Mouse (Mus musculus): Measurements from ENCODE around the gene Slc22a23. TPM values are rescaled to one million over a fixed set of nuclear protein-coding genes. Genes with fewer than 3 reads are reported as not detected.

Gene Slc22a23
- total and polyA plus RNA-seq, 2 experiments from 2014 or later, result 14.9 to 145 TPM

DNA sequence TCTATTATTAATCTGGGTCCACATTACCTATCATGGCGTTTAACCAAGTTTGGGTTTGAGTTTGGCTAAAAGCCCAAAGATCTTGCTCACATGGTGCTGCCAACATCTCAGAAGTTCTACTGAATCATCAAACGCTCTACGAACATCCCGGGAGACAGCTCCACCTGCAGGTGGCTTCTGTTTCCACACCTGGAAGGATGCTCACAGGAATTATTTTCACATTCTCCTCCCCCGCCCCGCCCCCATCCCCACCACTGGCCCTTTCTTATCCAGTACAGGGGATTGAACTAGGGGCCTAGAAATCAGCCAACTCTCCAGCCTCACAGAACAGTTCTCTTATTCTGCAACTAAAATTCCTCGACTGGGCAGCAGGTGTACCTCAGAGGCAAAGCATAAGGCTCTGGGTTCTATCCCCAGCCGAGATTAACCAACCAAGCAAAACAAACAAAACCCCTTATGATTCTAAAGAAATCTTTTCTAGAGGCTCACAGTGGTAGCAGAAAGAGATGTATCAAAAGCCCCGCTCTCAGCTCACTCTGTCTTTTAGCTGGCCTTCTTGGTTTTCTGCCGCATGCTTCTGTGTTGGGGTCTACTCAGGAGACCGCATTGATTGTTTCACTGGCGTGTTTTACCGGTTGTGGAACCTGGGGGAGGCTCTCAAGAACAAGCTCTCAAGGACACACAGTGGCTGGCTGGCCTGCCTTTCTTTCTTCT, 190.6 kb downstream of the Slc22a23 start:
- peak; percentile 83 for TF ChIP-seq CTCF (IDR thresholded peaks at IDR 0.05)

DNA sequence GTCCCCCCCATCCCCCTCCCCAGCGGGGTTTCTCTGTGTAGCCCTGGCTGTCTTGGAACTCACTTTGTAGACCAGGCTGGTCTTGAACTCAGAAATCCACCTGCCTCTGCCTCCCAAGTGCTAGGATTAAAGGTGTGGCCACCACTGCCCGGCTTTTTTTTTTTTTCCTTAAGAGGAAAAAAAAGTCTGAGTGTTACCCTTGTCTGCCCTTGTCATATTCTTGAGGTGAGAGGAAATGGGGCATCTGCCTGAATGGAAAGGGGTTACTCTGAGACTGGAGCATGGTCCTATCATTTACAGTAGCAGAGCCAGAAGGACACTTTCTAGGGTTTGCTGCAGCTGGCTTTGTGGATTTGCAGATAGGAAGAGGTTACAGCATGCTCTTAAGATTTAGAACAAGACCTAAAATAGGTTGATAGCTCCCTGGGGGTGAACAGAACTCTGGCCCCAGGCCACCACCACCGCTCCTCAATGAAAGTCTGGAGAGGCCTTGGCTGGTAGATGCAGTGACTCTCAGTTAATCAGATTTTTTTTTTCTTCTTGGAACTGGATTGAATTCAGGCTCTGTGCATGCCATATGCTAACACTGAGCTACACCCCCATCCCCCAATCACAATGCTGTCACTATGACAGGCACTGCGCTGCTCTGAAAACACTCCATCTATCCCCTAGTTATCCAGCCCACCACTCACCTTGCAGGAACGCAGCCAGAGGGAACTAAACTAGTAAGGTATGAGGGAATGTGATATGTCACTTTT, 191.5 kb downstream of the Slc22a23 start:
- peaks cover under 1% of the 10 kb centered on the region for H3K4me1 ChIP-seq (ENCODE audit: insufficient read depth, low read length)
- H3K4me2 ChIP-seq (ENCODE audit: low read depth, low read length, poor library complexity, severe bottlenecking), result no peak overlapping the region
- no peak overlapping the region for H3K4me3 ChIP-seq (ENCODE audit: low read depth, low read length)
- no peak for TF ChIP-seq CTCF (IDR thresholded peaks at IDR 0.05)
- no peak overlapping the region for H3K9ac ChIP-seq (replicated peaks; ENCODE audit: low read length, poor library complexity, severe bottlenecking)
- no peaks in the 10 kb centered on the region for H3K36me3 ChIP-seq (ENCODE audit: insufficient read depth, low read length)
- H3K27me3 ChIP-seq (ENCODE audit: insufficient read depth, low read length), result no peaks in the 10 kb centered on the region
- no peaks in the 10 kb centered on the region for H3K9me3 ChIP-seq (ENCODE audit: low read length)
- DNase-seq (ENCODE audit: low spot score) (peak; percentile 64), ATAC-seq (ENCODE audit: low FRiP score) (no peak)
- 62% methylated on average over 4 of the region's 5 CpGs for WGBS
- H3K27ac ChIP-seq (ENCODE audit: low read depth, low read length), result 0 out of 2 replicates have a peak overlapping the region, but pooled peaks have one; percentile 27

More for the DNA sequence above, 190.6 kb downstream of the Slc22a23 start:
- peak; percentile 66 for ATAC-seq (ENCODE audit: low FRiP score)
- H3K4me2 ChIP-seq (ENCODE audit: low read depth, low read length, poor library complexity, severe bottlenecking), result peak overlapping the region; percentile 36
- no peaks in the 10 kb centered on the region for H3K36me3 ChIP-seq (ENCODE audit: insufficient read depth, low read length)
- no peaks in the 10 kb centered on the region for H3K9me3 ChIP-seq (ENCODE audit: low read length)
- H3K4me1 ChIP-seq (ENCODE audit: insufficient read depth, low read length), result no peaks in the 10 kb centered on the region; the same call in 1 of the 2 replicates
- no peaks in the 10 kb centered on the region for H3K27me3 ChIP-seq (ENCODE audit: insufficient read depth, low read length)
- no peak overlapping the region; the same call in 1 of the 2 replicates for H3K9ac ChIP-seq (replicated peaks; ENCODE audit: low read length, poor library complexity, severe bottlenecking)
- DNase-seq (ENCODE audit: low spot score), result peak; percentile 93
- H3K27ac ChIP-seq (ENCODE audit: low read depth, low read length), result peak overlapping the region; percentile 68
- 33% methylated on average over 13 of the region's 13 CpGs for WGBS
- H3K4me3 ChIP-seq (ENCODE audit: low read depth, low read length), result peak overlapping the region; percentile 21

DNA sequence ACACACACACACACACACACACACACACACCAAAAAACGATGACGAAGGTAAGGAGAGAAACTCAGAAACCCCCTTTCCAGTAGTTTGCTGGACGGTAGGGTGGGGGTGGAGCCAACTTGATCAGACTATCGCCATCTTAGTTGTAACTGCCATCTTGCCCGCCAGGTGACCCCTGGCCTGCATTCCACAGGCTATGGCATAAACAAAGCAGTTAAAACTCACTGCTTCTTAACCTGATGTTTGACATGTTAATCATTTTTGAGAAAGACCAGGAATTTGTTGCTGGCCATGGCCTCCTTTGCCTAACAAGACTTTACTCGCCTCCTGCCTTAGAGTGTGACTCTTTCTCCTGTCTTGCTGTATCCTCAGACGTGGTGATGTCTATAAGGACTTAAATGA, 192.3 kb downstream of the Slc22a23 start:
- Histone ChIP-seq H3K9ac (replicated peaks; ENCODE audit: low read length, poor library complexity, severe bottlenecking) (no peak overlapping the region), H3K27ac (ENCODE audit: low read depth, low read length) (no peak overlapping the region), H3K4me3 (ENCODE audit: low read depth, low read length) (no peak overlapping the region), H3K36me3 (ENCODE audit: insufficient read depth, low read length) (no peaks in the 10 kb centered on the region), H3K27me3 (ENCODE audit: insufficient read depth, low read length) (no peaks in the 10 kb centered on the region), H3K9me3 (ENCODE audit: low read length) (no peaks in the 10 kb centered on the region), H3K4me1 (ENCODE audit: insufficient read depth, low read length) (peaks cover 7% of the 10 kb centered on the region), H3K4me2 (ENCODE audit: low read depth, low read length, poor library complexity, severe bottlenecking) (no peak overlapping the region)
- DNase-seq (ENCODE audit: low spot score) (no peak), ATAC-seq (ENCODE audit: low FRiP score) (no peak)
- TF ChIP-seq CTCF (IDR thresholded peaks at IDR 0.05), result no peak
- 82% methylated on average over 7 of the region's 7 CpGs for WGBS

DNA sequence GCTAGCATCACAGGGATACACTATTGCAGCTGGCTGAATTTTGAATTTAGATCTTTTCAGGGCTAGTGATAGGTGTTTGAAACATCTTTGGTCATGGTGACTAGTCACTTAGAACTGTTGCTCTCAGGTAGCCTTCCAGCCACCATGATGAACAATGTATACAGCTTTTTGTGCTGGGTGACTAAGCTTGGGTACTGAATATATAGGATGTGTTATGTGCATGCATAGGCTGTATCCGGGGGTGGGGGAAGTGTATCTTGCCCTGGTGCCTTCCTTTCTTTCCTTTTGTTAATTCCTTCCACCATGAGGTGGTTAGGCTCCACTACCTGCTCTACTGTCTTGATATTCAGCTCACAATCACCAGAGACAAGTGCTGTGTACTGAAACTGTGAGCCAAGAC, 193.6 kb downstream of the Slc22a23 start:
- no peak overlapping the region for H3K4me3 ChIP-seq (ENCODE audit: low read depth, low read length)
- DNase-seq (ENCODE audit: low spot score) (no peak), ATAC-seq (ENCODE audit: low FRiP score) (no peak)
- no peak for TF ChIP-seq CTCF (IDR thresholded peaks at IDR 0.05)
- no peaks in the 10 kb centered on the region for H3K27me3 ChIP-seq (ENCODE audit: insufficient read depth, low read length)
- H3K36me3 ChIP-seq (ENCODE audit: insufficient read depth, low read length), result no peaks in the 10 kb centered on the region
- no peaks in the 10 kb centered on the region for H3K9me3 ChIP-seq (ENCODE audit: low read length)
- WGBS, result 100% methylated on average over 1 of the region's 1 CpGs
- H3K27ac ChIP-seq (ENCODE audit: low read depth, low read length), result peak overlapping the region; percentile 18; the same call in 1 of the 2 replicates
- H3K4me1 ChIP-seq (ENCODE audit: insufficient read depth, low read length), result peaks cover 10% of the 10 kb centered on the region
- H3K4me2 ChIP-seq (ENCODE audit: low read depth, low read length, poor library complexity, severe bottlenecking), result no peak overlapping the region
- H3K9ac ChIP-seq (replicated peaks; ENCODE audit: low read length, poor library complexity, severe bottlenecking), result no peak overlapping the region

DNA sequence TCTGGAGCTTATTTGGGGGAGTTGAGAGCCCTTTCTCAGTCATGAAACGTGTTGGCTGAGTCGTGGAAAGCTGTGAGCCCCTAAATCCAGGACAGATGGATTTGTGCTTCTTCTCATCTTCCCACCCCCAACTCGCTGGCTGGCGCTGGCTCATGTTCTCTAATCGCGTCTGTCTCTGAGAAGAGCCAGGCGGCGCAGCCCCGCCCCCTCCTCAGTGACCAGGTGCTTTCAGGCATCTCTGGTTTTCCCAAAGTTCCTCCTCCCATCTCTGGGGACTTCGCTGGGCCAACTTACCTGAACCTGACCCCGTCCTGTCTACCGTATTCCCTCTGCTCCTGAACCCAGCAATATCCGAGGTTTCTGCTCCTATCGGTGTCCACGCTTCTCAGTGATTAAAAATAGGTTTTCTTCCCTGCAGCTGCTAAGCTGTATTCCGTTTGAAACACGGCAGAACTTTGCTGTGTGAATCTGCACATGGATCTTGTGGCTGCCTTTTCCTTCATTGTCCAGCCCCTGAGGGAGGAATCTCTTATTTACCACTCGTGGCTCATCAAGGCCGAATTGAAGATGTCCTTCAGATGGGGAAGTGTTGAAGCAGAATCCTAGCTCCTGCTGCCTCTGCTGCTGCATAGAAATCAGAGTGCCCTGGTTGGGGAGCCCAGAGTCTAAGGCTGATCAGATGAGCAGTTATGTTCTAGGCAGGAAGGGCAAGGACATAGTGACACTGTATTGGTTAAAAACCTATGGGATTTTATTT, 194.5 kb downstream of the Slc22a23 start:
- peak overlapping the region; percentile 35 for H3K4me3 ChIP-seq (ENCODE audit: low read depth, low read length)
- ATAC-seq (ENCODE audit: low FRiP score) (no peak), DNase-seq (ENCODE audit: low spot score) (peak; percentile 83)
- H3K9ac ChIP-seq (replicated peaks; ENCODE audit: low read length, poor library complexity, severe bottlenecking), result peak overlapping the region; percentile 55
- WGBS, result 6% methylated on average over 19 of the region's 19 CpGs
- H3K36me3 ChIP-seq (ENCODE audit: insufficient read depth, low read length), result no peaks in the 10 kb centered on the region
- H3K4me2 ChIP-seq (ENCODE audit: low read depth, low read length, poor library complexity, severe bottlenecking), result peak overlapping the region; percentile 59
- H3K27me3 ChIP-seq (ENCODE audit: insufficient read depth, low read length), result no peaks in the 10 kb centered on the region
- peak overlapping the region; percentile 95 for H3K27ac ChIP-seq (ENCODE audit: low read depth, low read length)
- peaks cover 10% of the 10 kb centered on the region for H3K4me1 ChIP-seq (ENCODE audit: insufficient read depth, low read length)
- no peaks in the 10 kb centered on the region for H3K9me3 ChIP-seq (ENCODE audit: low read length)
- no peak for TF ChIP-seq CTCF (IDR thresholded peaks at IDR 0.05)

Data from midbrain, postnatal 0 days (tissue).